10 mouse cellular contexts compared by ENCODE assay signal in the genomic region with DNA sequence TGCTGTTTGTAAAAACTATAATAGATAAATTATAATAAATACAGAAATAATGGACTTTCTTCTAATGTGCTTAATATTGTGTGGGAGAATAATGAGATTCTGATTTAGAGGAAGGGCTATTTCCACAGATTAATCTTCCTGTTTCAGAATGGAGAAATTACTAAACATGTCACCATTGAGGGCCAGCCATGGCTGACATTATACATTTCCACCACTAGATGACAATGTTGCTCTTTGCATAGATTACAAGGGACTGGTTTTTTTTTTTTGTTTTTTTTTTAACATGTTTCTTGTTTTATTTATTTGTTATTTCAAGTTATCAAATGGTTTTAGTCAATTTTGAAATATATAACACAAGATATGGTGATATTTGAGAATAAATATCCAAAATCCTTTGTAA.
A peak's percentile ranks its signal among the peaks of the same experiment; 100 is the strongest.
DNase-seq lines count a peak whose midpoint lies in the region; ATAC-seq and TF ChIP-seq lines count a peak whose summit lies in the region.
"Had no signal": no experiment of that assay in that cellular context is flagged by ENCODE, and none has a peak within 500 bp of the region (broad histone marks: within the 10 kb centered on the region; RNA-seq: fewer than 3 reads in every experiment).

No protein-coding gene starts in this region.

- no peaks in the 10 kb centered on the region for H3K36me3 ChIP-seq in forebrain, embryonic 12.5 days (replicated peaks)
- no peaks in the 10 kb centered on the region for H3K36me3 ChIP-seq in forebrain, embryonic 10.5 days (replicated peaks)
- no peaks in the 10 kb centered on the region for H3K36me3 ChIP-seq in liver, embryonic 14.5 days (replicated peaks; ENCODE audit: control insufficient read depth, insufficient read depth, low read depth)

- TF ChIP-seq EP300 in liver, embryonic 14.5 days (IDR thresholded peaks at IDR 0.05; ENCODE audit: low read depth) = no peak

- H3K27ac ChIP-seq in forebrain, embryonic 12.5 days = no peak overlapping the region
- H3K27ac ChIP-seq in forebrain, embryonic 10.5 days = no peak overlapping the region
- H3K27ac ChIP-seq in liver, embryonic 14.5 days = no peak overlapping the region

- no peak for DNase-seq in forebrain, embryonic 10.5 days (ENCODE audit: extremely low spot score, low spot score)
- DNase-seq in liver, embryonic 14.5 days (ENCODE audit: low read depth in 3 of 3, low spot score in 3 of 3) = peak in 1 of 3 experiments; percentile 5
- DNase-seq in liver (no peak), NIH3T3 (ENCODE audit: low read depth) (peak; percentile 43)
- no peak for DNase-seq in thymus, postnatal 0 days (ENCODE audit: low spot score)
- no peak for DNase-seq in gastrocnemius, adult 18-20 months (ENCODE audit: low spot score)
- DNase-seq: cerebellum, adult 18-20 months; gastrocnemius, postnatal 36 days had no signal

- H3K9ac ChIP-seq in forebrain, embryonic 12.5 days = no peak overlapping the region
- H3K9ac ChIP-seq in liver, embryonic 14.5 days (replicated peaks) = no peak overlapping the region

- H3K4me3 ChIP-seq in forebrain, embryonic 12.5 days (replicated peaks) = no peak overlapping the region
- no peak overlapping the region for H3K4me3 ChIP-seq in forebrain, embryonic 10.5 days
- H3K4me3 ChIP-seq in liver, embryonic 14.5 days (ENCODE audit: insufficient read depth in 1 of 2, low read depth in 2 of 2, low read length in 2 of 2) = no peak overlapping the region

- H3K4me1 ChIP-seq in forebrain, embryonic 12.5 days = no peaks in the 10 kb centered on the region; the same call in 1 of the 2 replicates
- H3K4me1 ChIP-seq in forebrain, embryonic 10.5 days = no peaks in the 10 kb centered on the region
- no peaks in the 10 kb centered on the region for H3K4me1 ChIP-seq in liver, embryonic 14.5 days (replicated peaks; ENCODE audit: control insufficient read depth in 2 of 2, insufficient read depth in 2 of 2, low read length in 1 of 2)

- no peak overlapping the region for H3K4me2 ChIP-seq in forebrain, embryonic 12.5 days
- H3K4me2 ChIP-seq in liver, embryonic 14.5 days (ENCODE audit: low read depth) = no peak overlapping the region

- no peaks in the 10 kb centered on the region for H3K27me3 ChIP-seq in forebrain, embryonic 12.5 days
- no peaks in the 10 kb centered on the region for H3K27me3 ChIP-seq in forebrain, embryonic 10.5 days (ENCODE audit: poor library complexity, severe bottlenecking)
- H3K27me3 ChIP-seq in liver, embryonic 14.5 days (ENCODE audit: control insufficient read depth, insufficient read depth, low read length) = no peaks in the 10 kb centered on the region

- peak; percentile 58; the same call in 1 of the 2 replicates for TF ChIP-seq CTCF in liver, embryonic 14.5 days (IDR thresholded peaks at IDR 0.05; ENCODE audit: low read depth)

- no peaks in the 10 kb centered on the region for H3K9me3 ChIP-seq in forebrain, embryonic 12.5 days
- H3K9me3 ChIP-seq in forebrain, embryonic 10.5 days = no peaks in the 10 kb centered on the region
- no peaks in the 10 kb centered on the region for H3K9me3 ChIP-seq in liver, embryonic 14.5 days (ENCODE audit: control insufficient read depth, low read length)

- peak; percentile 60; the same call in 1 of the 2 replicates for ATAC-seq in forebrain, embryonic 12.5 days (ENCODE audit: low FRiP score)
- no peak for ATAC-seq in liver, embryonic 14.5 days (ENCODE audit: insufficient read depth)
- ATAC-seq in megakaryocyte, adult 5-6 weeks (ENCODE audit: poor library complexity, severe bottlenecking) = peak; percentile 84
